Mouse (Mus musculus): ENCODE data around the gene Sh2d7.
"Not testable (repeated sequence)": the region's sequence is repeated elsewhere in the genome, so short reads cannot be mapped to it uniquely, and the experiment has no call there.

The Sh2d7 gene

GRCm38 (mm10) chr9:54544212-54544953 lies 5.6 kb downstream of the Sh2d7 start:
- DNase-seq (ENCODE audit: low spot score) = no peak

GRCm38 (mm10) chr9:54544954-54545315 lies 6.2 kb downstream of the Sh2d7 start:
- no peak for DNase-seq (ENCODE audit: low spot score)

- DNase-seq (ENCODE audit: low spot score) = peak; percentile 28
These were observed 8.8 kb downstream of the Sh2d7 start for GRCm38 (mm10) chr9:54547536-54547935.

- no peak for DNase-seq (ENCODE audit: low spot score)
These were observed 10.6 kb downstream of the Sh2d7 start for GRCm38 (mm10) chr9:54549433-54549832.

GRCm38 (mm10) chr9:54552409-54552808 lies 13.6 kb downstream of the Sh2d7 start:
- no peak for DNase-seq (ENCODE audit: low spot score)

- DNase-seq (ENCODE audit: low spot score) = no peak
These were observed 16.3 kb downstream of the Sh2d7 start for GRCm38 (mm10) chr9:54555044-54555443.

- no peak for DNase-seq (ENCODE audit: low spot score)
These were observed 19.9 kb downstream of the Sh2d7 start for GRCm38 (mm10) chr9:54558731-54559130.

GRCm38 (mm10) chr9:54559771-54560471 lies 21.1 kb downstream of the Sh2d7 start, which contains the start of gene Cib2:
TSS of gene Cib2 (minus strand) at chr9:54560218.
- peak; percentile 52 for DNase-seq (ENCODE audit: low spot score)

GRCm38 (mm10) chr9:54560831-54561601 lies 22.2 kb downstream of the Sh2d7 start:
- DNase-seq (ENCODE audit: low spot score) = no peak

GRCm38 (mm10) chr9:54566958-54567357 lies 28.2 kb downstream of the Sh2d7 start:
- no peak for DNase-seq (ENCODE audit: low spot score)

- no peak for DNase-seq (ENCODE audit: low spot score)
These were observed 29.9 kb downstream of the Sh2d7 start for GRCm38 (mm10) chr9:54568732-54569131.

GRCm38 (mm10) chr9:54571130-54571839 lies 32.5 kb downstream of the Sh2d7 start:
- DNase-seq (ENCODE audit: low spot score) = no peak

GRCm38 (mm10) chr9:54583712-54584111 lies 44.9 kb downstream of the Sh2d7 start:
- DNase-seq (ENCODE audit: low spot score) = no peak

GRCm38 (mm10) chr9:54584127-54584526 lies 45.3 kb downstream of the Sh2d7 start:
- not testable (repeated sequence) for DNase-seq (ENCODE audit: low spot score)

- DNase-seq (ENCODE audit: low spot score) = no peak
These were observed 47.0 kb downstream of the Sh2d7 start for GRCm38 (mm10) chr9:54585839-54586198.

GRCm38 (mm10) chr9:54586199-54587061 lies 47.6 kb downstream of the Sh2d7 start, which contains the start of gene Idh3a:
TSS of gene Idh3a (plus strand) at chr9:54586334.
- DNase-seq (ENCODE audit: low spot score) = peak; percentile 97

GRCm38 (mm10) chr9:54587863-54588262 lies 49.1 kb downstream of the Sh2d7 start:
- DNase-seq (ENCODE audit: low spot score) = no peak

GRCm38 (mm10) chr9:54593652-54594051 lies 54.9 kb downstream of the Sh2d7 start:
- not testable (repeated sequence) for DNase-seq (ENCODE audit: low spot score)

All from ovary, postnatal 14 days (tissue).